In the genomic region with DNA sequence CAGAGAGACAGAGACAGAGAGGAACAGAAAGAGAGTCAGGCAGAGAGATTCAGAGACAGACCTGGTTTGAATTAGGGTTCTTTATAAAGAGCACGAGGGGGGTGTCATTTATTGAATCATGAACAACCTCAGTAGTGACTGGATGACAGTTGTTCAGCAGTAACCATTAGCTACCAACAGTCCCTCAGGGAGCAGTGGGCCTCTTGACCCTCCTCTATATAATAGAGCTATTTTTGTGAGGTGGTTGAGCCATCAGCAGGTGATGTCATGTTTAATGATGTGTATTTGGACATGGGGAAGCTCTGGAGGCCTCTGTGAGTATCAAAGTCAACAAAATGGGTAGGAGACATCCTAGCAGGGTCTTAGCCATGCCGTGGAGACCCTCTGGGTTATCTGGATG, we compare ENCODE assay signal across 16 mouse cellular contexts. TPM values are rescaled to one million over a fixed set of nuclear protein-coding genes. Genes with fewer than 3 reads are reported as not detected.
DNase-seq lines count a peak whose midpoint lies in the region; ATAC-seq and TF ChIP-seq lines count a peak whose summit lies in the region.
"Had no signal": no experiment of that assay in that cellular context is flagged by ENCODE, and none has a peak within 500 bp of the region (broad histone marks: within the 10 kb centered on the region; RNA-seq: fewer than 3 reads in every experiment).

No protein-coding gene starts in this region.

- H3K4me3 ChIP-seq in heart, adult 2 months: no peak overlapping the region
- no peak overlapping the region for H3K4me3 ChIP-seq in layer of hippocampus, adult 2 months
- no peak overlapping the region for H3K4me3 ChIP-seq in liver, embryonic 15.5 days (replicated peaks)
- no peak overlapping the region for H3K4me3 ChIP-seq in midbrain, embryonic 13.5 days (replicated peaks)
- H3K4me3 ChIP-seq: erythroblast, embryonic 14.5 days; hindbrain, embryonic 15.5 days; neural tube, embryonic 13.5 days had no signal

- peak; percentile 2 for ATAC-seq in CD4-positive, CD25-positive, alpha-beta regulatory T cell, adult 4 months
- no peak for ATAC-seq in liver, embryonic 15.5 days (ENCODE audit: insufficient read depth)
- no peak for ATAC-seq in midbrain, embryonic 13.5 days
- ATAC-seq: forebrain, embryonic 16.5 days had no signal

- H3K4me1 ChIP-seq in heart, adult 2 months (ENCODE audit: control insufficient read depth, insufficient read depth, low read length): peaks cover 7% of the 10 kb centered on the region
- peaks cover 6% of the 10 kb centered on the region; the same call in 1 of the 2 replicates for H3K4me1 ChIP-seq in liver, embryonic 15.5 days (replicated peaks)
- H3K4me1 ChIP-seq in midbrain, embryonic 13.5 days (replicated peaks): no peaks in the 10 kb centered on the region

- intact Hi-C loops in heart, adult 2 months (cut with DNase I): loop anchor here (5.0 kb wide), 1 partner anchor 39 kb away; the partner anchor contains the start of gene Fam49a
- intact Hi-C loops in heart, postnatal 25 days (cut with DNase I): loop anchor here (5.0 kb wide), 1 partner anchor 39 kb away; the partner anchor contains the start of gene Fam49a

- H3K4me2 ChIP-seq in liver, embryonic 15.5 days: no peak overlapping the region
- H3K4me2 ChIP-seq in midbrain, embryonic 13.5 days (replicated peaks): no peak overlapping the region
- H3K4me2 ChIP-seq: hindbrain, embryonic 15.5 days; neural tube, embryonic 13.5 days had no signal

- DNase-seq in heart, adult 2 months: no peak
- DNase-seq in heart, postnatal 25 days (ENCODE audit: low spot score): no peak
- no peak for DNase-seq in layer of hippocampus, adult 2 months (ENCODE audit: low spot score in 2 of 2)
- DNase-seq in layer of hippocampus, adult 18-20 months (ENCODE audit: low spot score in 2 of 2): no peak
- no peak for DNase-seq in urinary bladder, adult 2 months (ENCODE audit: low spot score)
- DNase-seq: adrenal gland, adult 8-10 months; cerebellum, postnatal 10 days; kidney, adult 11 months; layer of hippocampus, postnatal 36 days had no signal

- H3K27me3 ChIP-seq in heart, adult 2 months (ENCODE audit: control insufficient read depth, insufficient read depth, low read length): no peaks in the 10 kb centered on the region
- no peaks in the 10 kb centered on the region for H3K27me3 ChIP-seq in liver, embryonic 15.5 days
- no peaks in the 10 kb centered on the region for H3K27me3 ChIP-seq in midbrain, embryonic 13.5 days
- H3K27me3 ChIP-seq: hindbrain, embryonic 15.5 days; neural tube, embryonic 13.5 days had no signal

- TF ChIP-seq EP300 in heart, adult 2 months (IDR thresholded peaks at IDR 0.05; ENCODE audit: insufficient read depth, low read depth, low read length): no peak

- H3K9me3 ChIP-seq in liver, embryonic 15.5 days (replicated peaks): no peaks in the 10 kb centered on the region
- no peaks in the 10 kb centered on the region for H3K9me3 ChIP-seq in midbrain, embryonic 13.5 days
- H3K9me3 ChIP-seq: hindbrain, embryonic 15.5 days; neural tube, embryonic 13.5 days had no signal

- no peaks in the 10 kb centered on the region for H3K79me2 ChIP-seq in heart, adult 2 months (replicated peaks; ENCODE audit: control insufficient read depth, insufficient read depth, low read length)

- 44% methylated on average over 2 of the region's 2 CpGs for WGBS in heart, adult 2 months
- WGBS in liver, embryonic 15.5 days (ENCODE audit: insufficient replicate concordance): 41% methylated on average over 2 of the region's 2 CpGs
- WGBS in midbrain, embryonic 13.5 days: 90% methylated on average over 2 of the region's 2 CpGs

- no peak for TF ChIP-seq CTCF in heart, adult 2 months (IDR thresholded peaks at IDR 0.05)
- no peak for TF ChIP-seq CTCF in layer of hippocampus, adult 2 months (conservative IDR thresholded peaks at IDR 0.05)

- peak overlapping the region; percentile 72 for H3K27ac ChIP-seq in heart, adult 2 months
- H3K27ac ChIP-seq in layer of hippocampus, adult 2 months: peak overlapping the region; percentile 76
- H3K27ac ChIP-seq in liver, embryonic 15.5 days (replicated peaks): peak overlapping the region; percentile 55; the same call in 1 of the 2 replicates
- H3K27ac ChIP-seq in midbrain, embryonic 13.5 days: no peak overlapping the region
- H3K27ac ChIP-seq: hindbrain, embryonic 15.5 days; neural tube, embryonic 13.5 days had no signal

- no peak for TF ChIP-seq POLR2A in heart, adult 2 months (IDR thresholded peaks at IDR 0.05; ENCODE audit: insufficient read depth, low read depth, low read length)

- H3K9ac ChIP-seq in heart, adult 2 months (ENCODE audit: low read depth, low read length): no peak overlapping the region
- H3K9ac ChIP-seq in liver, embryonic 15.5 days: no peak overlapping the region
- no peak overlapping the region for H3K9ac ChIP-seq in midbrain, embryonic 13.5 days (replicated peaks)
- H3K9ac ChIP-seq: hindbrain, embryonic 15.5 days; neural tube, embryonic 13.5 days had no signal

- H3K36me3 ChIP-seq in heart, adult 2 months (ENCODE audit: control insufficient read depth, insufficient read depth, low read length): peaks cover 6% of the 10 kb centered on the region
- H3K36me3 ChIP-seq in liver, embryonic 15.5 days (replicated peaks): no peaks in the 10 kb centered on the region
- H3K36me3 ChIP-seq in midbrain, embryonic 13.5 days: no peaks in the 10 kb centered on the region

RNA-seq across cellular contexts. Expression of gene Fam49a, which starts 39.2 kb away (rescaled TPM):
- total RNA-seq in heart, adult 2 months (2021): 1 to 10 TPM; 7.1 to 9.8 TPM
- polyA plus RNA-seq in heart, adult 2 months (2012; rRNA removed): 4.1 and 6.5 TPM in 2 replicates
- total RNA-seq in heart, postnatal 25 days (2021): 1 to 10 TPM; 9.5 to 10.0 TPM
- 100 to 1,000 TPM; 178 to 186 TPM for total RNA-seq in layer of hippocampus, adult 2 months (2021)
- total RNA-seq in layer of hippocampus, adult 18-20 months (2021): 100 to 1,000 TPM; 170 to 187 TPM
- 10 to 100 TPM; 42.3 to 49.8 TPM for polyA plus RNA-seq in CD4-positive, CD25-positive, alpha-beta regulatory T cell, adult 4 months (2017; shearing (Covaris generic))
- 2.4 and 2.9 TPM in 2 replicates for polyA plus RNA-seq in liver, embryonic 15.5 days (2015; fragmentation: Nextera tagmentation; extraction: Ambion mirVana)
- 27.9 and 28.5 TPM in 2 replicates for polyA plus RNA-seq in midbrain, embryonic 13.5 days (2015; fragmentation: Nextera tagmentation; extraction: Ambion mirVana)
- 12.3 and 18.9 TPM in 2 replicates for polyA plus RNA-seq in urinary bladder, adult 2 months (2012; rRNA removed)
